Mouse (Mus musculus) heart, adult 9 months (tissue): ENCODE data around the gene Crip1.

Experiments
- DNase-seq, 2 experiments: peaks; one replicate each; pipeline ENCODE4 v3.0.0; 2022; ENCODE audit warnings: low spot score in 2 of 2

Gene Crip1

GRCm38 (mm10) chr12:113130732-113131131 lies 15.4 kb upstream of the Crip1 start:
- no peak for DNase-seq

GRCm38 (mm10) chr12:113131601-113132000 lies 14.5 kb upstream of the Crip1 start:
- no peak for DNase-seq

DNA sequence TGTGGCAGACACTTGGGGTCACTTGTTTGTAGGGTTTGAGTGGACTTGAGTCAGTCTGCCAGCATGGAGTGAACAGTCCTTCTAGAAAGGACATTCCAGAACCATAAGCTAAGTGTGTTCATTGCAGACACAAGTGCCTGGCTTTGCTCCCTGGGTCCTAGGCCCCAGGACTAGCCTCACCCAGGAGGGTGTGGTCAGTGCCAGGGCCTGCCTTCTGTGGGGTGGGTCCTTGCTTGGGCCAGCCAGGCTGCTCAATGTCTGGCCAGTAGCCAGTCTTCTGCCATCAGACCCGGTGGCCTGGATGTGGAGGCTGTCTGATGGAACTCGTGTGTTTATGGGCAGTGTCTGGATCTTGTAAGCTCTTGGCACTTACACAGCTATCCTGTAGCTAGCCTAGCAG lies 13.5 kb upstream of the Crip1 start:
- DNase-seq = peak; percentile 93 to 95

GRCm38 (mm10) chr12:113133260-113133659 lies 12.9 kb upstream of the Crip1 start:
- DNase-seq = peak; percentile 40 to 63

DNA sequence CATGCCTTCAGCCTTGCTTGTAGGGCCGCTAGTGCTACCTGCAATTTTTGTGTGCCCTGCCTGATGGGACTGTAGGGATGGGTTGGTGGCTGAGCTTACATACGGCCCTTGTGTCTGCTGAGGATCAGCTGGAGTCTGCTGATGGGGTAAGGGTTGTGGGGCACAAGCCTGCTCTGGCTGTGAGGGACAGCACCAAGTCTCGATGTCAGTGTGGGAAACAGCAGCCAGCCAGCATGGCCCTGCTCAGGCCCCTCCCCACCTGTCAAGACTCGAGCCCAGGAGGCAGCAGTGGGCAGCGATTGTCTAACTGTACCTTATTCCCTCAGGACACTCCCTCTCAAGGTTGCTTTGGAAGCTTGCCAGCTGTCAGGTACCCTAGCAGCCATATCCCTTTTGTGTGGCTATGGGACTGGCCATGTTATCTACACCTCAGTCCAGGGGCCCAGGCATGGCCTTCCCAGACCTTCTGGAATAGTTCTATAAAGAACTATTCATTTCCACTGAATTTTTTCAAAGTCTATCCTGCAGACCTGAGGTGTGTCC lies 12.2 kb upstream of the Crip1 start:
- DNase-seq = no peak

- DNase-seq = no peak
Measured at GRCm38 (mm10) chr12:113134502-113134901, 11.6 kb upstream of the Crip1 start.

DNA sequence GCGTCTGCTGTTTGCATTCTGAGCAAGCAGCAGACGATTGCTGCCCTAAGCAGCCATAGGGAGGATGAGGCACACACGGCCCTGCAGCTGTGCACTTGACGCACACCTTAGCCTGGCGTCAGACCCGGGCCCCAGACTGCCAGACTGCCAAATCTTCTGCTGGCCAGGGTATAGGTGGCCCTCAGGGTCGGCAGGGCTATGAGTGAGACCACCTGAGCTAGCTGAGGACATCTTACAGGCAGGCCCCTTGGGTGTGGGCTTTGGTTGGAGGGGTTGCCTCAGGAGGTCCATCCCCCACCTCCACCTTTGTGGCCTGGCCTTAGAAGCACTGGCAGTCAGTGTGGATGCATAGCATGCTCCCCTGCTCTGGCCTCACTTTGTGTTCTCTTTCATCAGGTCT lies 10.7 kb upstream of the Crip1 start:
- DNase-seq = no peak

GRCm38 (mm10) chr12:113136492-113137020 lies 9.6 kb upstream of the Crip1 start:
- DNase-seq = no peak

GRCm38 (mm10) chr12:113137260-113138213 lies 8.6 kb upstream of the Crip1 start:
- peak; percentile 72 to 74 for DNase-seq

GRCm38 (mm10) chr12:113138291-113138690 lies 7.8 kb upstream of the Crip1 start:
- DNase-seq = no peak

- peak; percentile 37 to 41 for DNase-seq
Measured at GRCm38 (mm10) chr12:113138901-113139864, 6.9 kb upstream of the Crip1 start.

DNA sequence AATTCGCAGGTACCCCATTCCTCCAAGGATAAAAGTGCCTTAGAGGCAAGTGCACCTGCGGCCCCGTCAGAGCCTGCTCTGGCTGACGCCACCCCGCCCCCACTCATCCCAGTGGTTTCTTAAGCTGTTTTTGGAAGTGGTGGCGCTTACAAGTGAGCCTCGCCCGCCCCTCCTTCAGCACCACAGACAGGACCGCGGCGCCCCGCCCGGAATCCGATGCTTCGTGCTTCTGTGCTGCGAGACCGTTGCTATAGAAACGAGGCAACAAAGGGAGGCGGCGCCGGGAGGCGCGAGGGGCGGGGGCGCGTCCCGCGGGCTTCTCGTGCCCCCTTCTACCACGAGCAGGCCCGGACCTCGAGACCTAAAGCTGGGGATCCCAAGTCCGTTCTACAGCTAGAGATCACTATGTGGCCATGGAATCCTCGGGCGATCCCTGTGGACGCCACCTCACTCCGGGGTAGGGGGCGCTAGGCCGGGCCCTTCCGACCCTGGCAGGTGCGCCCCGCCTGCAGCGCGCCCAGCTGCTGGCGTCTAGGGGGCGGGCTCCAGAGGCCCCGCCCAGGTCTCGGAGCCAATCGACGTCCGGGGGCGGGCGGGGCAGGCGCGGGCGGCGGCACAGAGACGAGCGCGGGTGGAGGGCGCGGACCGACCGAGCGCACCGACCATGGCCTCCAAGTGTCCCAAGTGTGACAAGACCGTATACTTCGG lies 6.1 kb upstream of the Crip1 start, which contains the start of gene Crip2:
Gene Crip2 (plus strand): TSS at position 329 of the 708 bp plus-strand sequence.
- DNase-seq = peak; percentile 94 to 96

GRCm38 (mm10) chr12:113140616-113141411 lies 5.3 kb upstream of the Crip1 start:
- peak; percentile 80 to 84 for DNase-seq

GRCm38 (mm10) chr12:113141531-113141973 lies 4.6 kb upstream of the Crip1 start:
- peak; percentile 79 to 81 for DNase-seq

- peak; percentile 94 to 96 for DNase-seq
Measured at GRCm38 (mm10) chr12:113142021-113142975, 3.8 kb upstream of the Crip1 start.

DNA sequence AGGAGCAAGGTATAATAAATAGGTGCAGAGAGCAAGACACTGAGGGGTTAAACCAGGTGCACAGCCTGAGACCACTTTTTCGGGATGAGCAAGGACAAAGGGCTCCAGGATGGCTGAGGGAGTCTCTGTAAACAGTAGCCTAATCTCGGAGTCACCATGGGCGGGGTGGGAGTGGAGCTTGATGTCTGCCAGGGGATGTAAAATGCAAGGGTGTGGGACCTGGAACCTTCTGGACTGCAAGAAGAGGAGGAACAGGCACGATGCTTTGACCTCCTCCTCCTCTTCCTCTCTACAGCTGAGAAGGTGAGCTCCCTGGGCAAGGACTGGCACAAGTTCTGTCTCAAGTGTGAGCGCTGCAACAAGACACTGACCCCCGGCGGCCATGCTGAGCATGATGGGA lies 3.0 kb upstream of the Crip1 start:
- peak; percentile 66 to 71 for DNase-seq

GRCm38 (mm10) chr12:113144001-113144756 lies 1.9 kb upstream of the Crip1 start:
- DNase-seq = peak; percentile 61 to 67

GRCm38 (mm10) chr12:113144886-113145285 lies 1.2 kb upstream of the Crip1 start:
- peak in 1 of 2 experiments; percentile 36 for DNase-seq
